Mouse (Mus musculus): Measurements from ENCODE around the gene Fis1.

DNA sequence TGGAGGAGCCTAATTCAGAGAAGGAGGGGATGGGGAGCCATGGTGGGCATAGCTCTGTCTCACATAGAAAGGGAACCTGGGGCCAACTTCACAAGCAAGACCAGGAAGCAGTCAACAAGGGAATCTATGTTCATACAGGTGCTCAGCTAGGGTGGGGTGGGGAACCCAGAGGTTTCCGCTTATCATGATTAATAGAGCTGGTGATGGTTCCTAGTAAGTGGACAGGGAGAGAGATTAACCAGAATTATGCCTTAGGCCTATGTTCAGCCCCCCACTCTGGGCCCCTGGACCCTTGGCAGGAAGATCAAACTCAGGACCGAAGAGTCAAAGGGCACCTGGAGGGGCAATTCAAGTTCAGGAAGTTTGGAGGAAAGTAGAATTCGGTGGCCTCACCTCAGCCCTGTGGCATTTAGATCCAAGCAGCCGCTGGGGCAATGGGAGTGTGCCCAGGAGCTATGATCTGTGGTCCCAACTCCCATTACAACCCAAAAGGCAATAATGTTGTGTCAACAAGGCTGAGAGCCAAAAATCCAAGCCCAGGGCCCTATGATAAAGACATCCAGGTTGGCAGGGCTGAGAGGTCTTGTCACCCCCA lies 13.9 kb downstream of the Fis1 start:
- no peak for TF ChIP-seq CTCF (IDR thresholded peaks at IDR 0.05)
- TF ChIP-seq EP300 (IDR thresholded peaks at IDR 0.05): no peak

Data from lung, postnatal 0 days (tissue).